Mouse (Mus musculus): ENCODE results near the gene Eps8l3.

DNA sequence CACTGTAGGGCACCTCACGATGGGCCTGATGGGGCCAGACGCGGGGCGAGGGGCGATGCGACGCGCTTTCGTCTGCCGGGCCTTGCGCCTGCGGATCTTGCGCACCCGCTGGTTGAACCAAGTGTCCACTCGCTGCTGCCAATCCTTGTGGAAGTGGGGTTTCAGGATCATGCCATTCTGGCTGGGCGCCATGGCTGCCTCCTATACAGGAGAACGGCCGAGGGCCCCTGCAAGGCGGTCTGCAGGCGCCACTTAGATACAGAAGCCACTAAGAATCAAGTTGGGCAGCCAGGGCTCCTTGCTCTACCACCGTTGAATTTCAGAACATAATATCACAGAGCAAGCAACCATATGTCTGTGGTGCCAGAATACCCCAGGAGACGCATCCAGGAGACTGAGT is 8.6 kb upstream of the Eps8l3 start:
- TF ChIP-seq CTCF (IDR thresholded peaks at IDR 0.05; ENCODE audit: borderline replicate concordance, insufficient read depth, low read depth, low read length), result no peak
- TF ChIP-seq POLR2A (IDR thresholded peaks at IDR 0.05; ENCODE audit: borderline replicate concordance, insufficient read depth, low read length), result no peak

All from cerebellum, adult 2 months (tissue).